Mouse (Mus musculus): ENCODE measurements around the gene Fbxw9.
"Not testable (repeated sequence)": the region's sequence is repeated elsewhere in the genome, so short reads cannot be mapped to it uniquely, and the experiment has no call there.

Fbxw9 gene

GRCm38 (mm10) chr8:85037681-85038531, 21.9 kb upstream of the Fbxw9 start:
- peak; percentile 36 to 39 for DNase-seq

DNA sequence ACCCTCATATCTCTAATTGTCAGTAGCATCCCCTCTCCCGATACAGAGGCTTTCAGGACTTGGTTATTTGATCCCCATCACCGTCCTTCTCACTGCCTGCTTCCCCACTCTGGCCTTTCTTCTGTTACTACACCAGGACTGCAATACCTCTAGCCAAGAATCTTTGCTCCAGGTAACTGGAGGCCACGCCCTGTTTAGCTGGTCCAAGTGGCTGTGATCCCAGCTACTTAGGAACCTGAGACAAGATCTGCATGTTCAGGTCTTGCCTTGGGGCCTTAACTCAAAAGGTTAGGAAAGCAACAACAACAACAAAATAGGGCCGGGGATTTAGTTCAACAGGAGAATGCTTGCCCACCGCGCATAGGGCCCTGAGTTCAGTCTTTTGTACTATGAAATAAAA, 16.2 kb upstream of the Fbxw9 start:
- DNase-seq: no peak

GRCm38 (mm10) chr8:85057367-85057766, 2.5 kb upstream of the Fbxw9 start:
- no peak for DNase-seq

GRCm38 (mm10) chr8:85062603-85063002, 2.7 kb downstream of the Fbxw9 start:
- no peak for DNase-seq

- no peak for DNase-seq
Measured at GRCm38 (mm10) chr8:85065213-85065612, 5.4 kb downstream of the Fbxw9 start.

DNA sequence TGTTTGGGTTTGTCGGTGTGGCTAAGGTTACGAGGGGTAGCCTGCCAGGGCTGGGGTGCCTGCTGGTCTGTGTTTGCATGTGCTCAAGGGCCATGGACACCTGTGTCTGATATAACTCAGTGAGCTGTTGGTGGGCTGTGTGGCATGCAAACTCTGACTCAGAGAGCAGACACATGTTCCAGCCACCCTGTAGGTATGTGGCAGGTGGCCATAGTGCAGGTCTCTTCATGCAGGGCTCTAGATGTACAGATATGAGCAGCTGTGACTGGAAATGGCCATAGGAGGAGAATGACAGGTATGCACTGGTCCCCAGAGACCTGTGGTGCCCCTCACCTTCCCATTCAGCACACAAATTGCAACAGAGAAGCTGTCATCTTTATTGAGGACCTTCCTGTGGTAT, 7.3 kb downstream of the Fbxw9 start:
- DNase-seq: no peak

- no peak for DNase-seq
Measured at GRCm38 (mm10) chr8:85067982-85068381, 8.1 kb downstream of the Fbxw9 start, which contains the start of gene Gm5741. Gene Gm5741, minus strand, starts transcription at chr8:85067982.

DNA sequence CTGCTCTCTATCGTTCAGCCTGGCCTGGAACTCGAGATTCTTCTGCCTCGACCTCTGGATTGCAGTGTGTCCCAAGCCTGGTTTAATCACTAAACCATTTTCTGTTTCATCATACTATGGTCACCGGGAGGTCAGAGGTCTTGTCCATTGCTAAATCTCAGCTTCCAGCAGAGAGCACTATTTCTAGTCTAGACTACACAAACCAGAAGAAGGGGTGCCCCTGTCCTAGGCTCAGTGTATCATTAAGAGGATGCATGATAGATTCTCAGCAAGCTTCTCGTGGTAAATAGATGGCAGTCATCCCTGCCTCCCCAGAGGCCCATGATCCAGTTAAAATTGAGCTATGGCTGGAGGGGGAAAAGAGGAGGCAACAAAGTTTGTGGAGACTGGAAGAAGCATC, 11.2 kb downstream of the Fbxw9 start:
- DNase-seq: no peak

DNA sequence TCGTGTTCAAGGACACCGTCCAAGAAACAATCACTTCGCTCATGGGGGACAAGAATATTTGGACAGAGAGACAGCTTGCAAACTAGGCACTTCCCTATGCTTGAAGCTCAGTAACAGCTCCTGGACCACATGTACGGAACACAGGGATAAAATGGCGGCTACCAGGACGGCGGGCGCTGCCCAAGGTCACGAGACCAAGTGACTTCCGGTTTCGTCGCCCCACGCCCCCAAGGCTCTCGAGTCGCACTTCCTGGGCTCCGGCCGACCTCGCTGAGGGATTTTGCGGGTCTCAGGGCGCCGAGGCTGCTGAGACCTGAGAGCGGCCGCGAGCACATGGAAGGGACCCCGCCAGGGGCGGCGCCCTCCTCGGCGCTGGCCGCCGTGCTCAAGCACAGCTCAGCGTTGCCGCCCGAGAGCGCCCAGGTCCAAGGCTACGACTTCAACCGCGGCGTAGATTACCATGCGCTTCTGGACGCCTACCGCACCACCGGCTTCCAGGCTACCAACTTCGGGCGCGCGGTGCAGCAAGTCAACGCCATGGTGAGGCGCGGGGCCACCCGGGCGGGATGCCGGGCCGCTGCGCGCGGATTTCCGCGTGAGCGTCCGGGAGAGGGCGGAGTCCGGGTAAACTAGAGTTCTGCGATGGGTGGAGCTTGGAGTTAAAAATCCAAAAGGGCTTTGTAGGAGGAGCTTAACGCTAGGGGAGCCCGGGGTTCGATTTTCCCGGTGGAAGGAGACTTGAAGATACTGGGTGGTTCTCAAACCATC, 11.8 kb downstream of the Fbxw9 start, which contains the start of gene Dhps:
TSS of gene Dhps (plus strand) at position 244 of the 768 bp plus-strand sequence.
- peak; percentile 88 to 90 for DNase-seq

GRCm38 (mm10) chr8:85072364-85072929, 12.6 kb downstream of the Fbxw9 start:
- DNase-seq: no peak

GRCm38 (mm10) chr8:85073041-85073612, 13.3 kb downstream of the Fbxw9 start:
- DNase-seq: no peak

GRCm38 (mm10) chr8:85074167-85074566, 14.3 kb downstream of the Fbxw9 start:
- no peak for DNase-seq

DNA sequence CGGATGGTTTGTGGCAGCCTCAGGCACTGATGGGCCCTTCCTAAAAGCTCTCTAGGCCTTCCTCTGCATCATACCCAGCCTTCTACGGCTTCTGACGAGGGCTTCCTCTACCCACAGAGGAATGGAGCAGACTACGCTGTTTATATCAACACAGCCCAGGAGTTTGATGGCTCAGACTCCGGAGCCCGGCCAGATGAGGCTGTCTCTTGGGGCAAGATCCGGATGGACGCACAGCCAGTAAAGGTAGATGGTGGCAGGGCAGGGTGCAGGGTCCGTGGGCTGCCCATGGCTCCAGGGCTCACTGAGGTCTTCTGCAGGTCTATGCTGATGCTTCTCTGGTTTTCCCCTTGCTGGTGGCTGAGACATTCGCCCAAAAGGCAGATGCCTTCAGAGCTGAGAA, 14.8 kb downstream of the Fbxw9 start:
- DNase-seq: no peak

DNA sequence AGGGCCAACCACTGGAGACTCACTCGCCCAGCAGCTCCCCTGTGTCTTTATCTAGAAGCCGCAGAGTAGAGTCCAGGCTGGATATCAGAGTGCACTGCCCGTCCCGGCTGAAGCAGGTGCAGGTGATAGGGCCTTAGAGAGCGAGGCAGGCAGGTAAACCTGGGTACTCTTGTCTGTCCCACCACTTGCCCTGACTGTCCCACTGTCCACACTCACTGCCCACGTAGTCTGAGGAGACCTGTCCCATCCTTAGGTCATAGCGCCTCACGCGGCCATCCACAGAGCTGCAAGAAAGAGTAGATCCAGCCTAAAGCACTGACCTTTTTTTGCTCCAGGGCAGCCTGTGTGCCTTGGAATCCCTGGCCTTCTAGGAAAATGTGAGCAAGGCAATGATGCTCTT, 16.1 kb downstream of the Fbxw9 start:
- DNase-seq: peak; percentile 59 to 61

- DNase-seq: peak; percentile 76 to 80
Measured at GRCm38 (mm10) chr8:85076993-85077392, 17.1 kb downstream of the Fbxw9 start.

DNA sequence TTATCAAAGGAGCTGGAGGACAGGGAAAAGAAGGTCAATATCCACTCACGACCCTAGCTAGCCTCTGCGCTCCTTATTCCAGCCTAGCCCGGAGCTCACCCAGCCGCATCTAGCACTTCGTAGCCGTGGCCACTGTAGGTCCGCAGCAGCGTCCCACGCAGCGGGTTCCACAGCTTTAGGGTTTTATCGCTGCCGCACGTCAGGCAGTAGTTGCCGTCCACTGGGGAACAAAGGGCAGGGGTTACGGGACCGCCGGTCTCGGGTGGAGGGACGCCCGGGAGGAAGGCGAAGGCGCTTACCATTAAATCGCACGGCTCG, 20.3 kb downstream of the Fbxw9 start:
- peak in 1 of 2 experiments; percentile 43 for DNase-seq

DNA sequence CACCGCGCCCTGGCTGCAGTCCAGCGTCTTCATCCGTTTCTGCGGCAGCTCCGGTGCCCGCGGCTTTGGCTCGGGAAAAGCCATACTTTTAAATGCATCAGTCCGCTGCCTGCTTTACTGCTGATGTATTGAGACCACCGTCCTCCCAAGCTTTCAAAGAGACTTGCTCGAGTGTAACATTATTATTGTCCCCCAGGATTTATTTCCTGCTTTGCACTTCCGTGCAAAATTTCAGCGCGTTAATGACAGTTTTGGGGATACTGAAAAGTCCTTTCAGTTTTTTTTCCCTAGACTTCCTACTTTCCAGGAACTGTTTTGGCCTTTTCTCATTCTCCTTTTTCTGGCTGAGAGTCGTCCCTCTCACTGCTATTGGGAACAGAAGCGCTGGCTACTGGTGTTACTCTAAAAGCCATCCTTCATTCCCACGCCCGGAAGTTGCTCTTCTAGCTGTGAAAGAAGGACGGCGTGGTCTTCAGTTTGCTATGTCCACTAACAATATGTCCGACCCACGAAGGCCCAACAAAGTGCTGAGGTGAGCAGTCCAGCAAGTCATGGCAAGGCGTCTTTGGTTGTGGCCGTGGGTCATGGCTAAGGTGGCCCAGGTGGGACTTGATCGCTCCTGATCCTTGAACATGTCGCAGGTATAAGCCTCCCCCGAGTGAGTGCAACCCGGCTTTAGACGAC, 20.8 kb downstream of the Fbxw9 start, which contains the start of gene Wdr83os:
TSS of gene Wdr83os (plus strand) at position 209 of the 684 bp plus-strand sequence.
- peak; percentile 50 to 70 for DNase-seq

DNA sequence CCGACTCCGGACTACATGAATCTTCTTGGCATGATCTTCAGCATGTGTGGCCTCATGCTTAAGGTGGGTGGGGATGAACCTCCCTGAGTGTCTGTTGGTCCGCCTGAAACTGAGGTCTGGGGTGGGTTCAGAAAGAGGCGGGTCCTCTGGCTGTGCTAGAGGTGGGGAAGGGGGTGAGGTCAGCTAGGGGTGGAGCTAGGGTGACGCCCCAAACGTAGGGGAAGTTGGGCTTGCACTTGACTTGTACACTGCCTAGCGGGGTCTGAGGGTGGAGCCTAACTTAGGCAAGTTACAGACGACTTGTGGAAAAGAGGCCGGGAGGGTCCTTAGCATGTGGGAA, 21.3 kb downstream of the Fbxw9 start, which contains the start of gene Wdr83:
TSS of gene Wdr83 (minus strand) at position 91 of the 340 bp plus-strand sequence.
- DNase-seq: no peak

- not testable (repeated sequence) for DNase-seq
Measured at GRCm38 (mm10) chr8:85082169-85082568, 22.3 kb downstream of the Fbxw9 start.

GRCm38 (mm10) chr8:85083108-85083813, 23.4 kb downstream of the Fbxw9 start, which contains the start of gene Man2b1:
Gene Man2b1, plus strand, starts transcription at chr8:85083270.
- peak; percentile 83 to 87 for DNase-seq

- no peak for DNase-seq
Measured at GRCm38 (mm10) chr8:85084633-85085032, 24.8 kb downstream of the Fbxw9 start.

- no peak for DNase-seq
Measured at GRCm38 (mm10) chr8:85086238-85086637, 26.4 kb downstream of the Fbxw9 start.

Measured in cerebellum, postnatal 36 days (tissue).